In genomic region chr4:116074861-116075620, GRCm38 (mm10) we compare ENCODE assay signal across 8 mouse cellular contexts. TPM values are rescaled to one million over a fixed set of nuclear protein-coding genes. Genes with fewer than 3 reads are reported as not detected.
DNase-seq lines count a peak whose midpoint lies in the region; ATAC-seq and TF ChIP-seq lines count a peak whose summit lies in the region.

Gene Uqcrh (minus strand): TSS chr4:116075071.
Gene Lrrc41 (plus strand): TSS chr4:116075269.

- H3K27me3 ChIP-seq in hindbrain, embryonic 10.5 days (ENCODE audit: insufficient read depth, poor library complexity, severe bottlenecking), result no peaks in the 10 kb centered on the region
- H3K27me3 ChIP-seq in lung, postnatal 0 days (replicated peaks; ENCODE audit: insufficient read depth, low read length), result no peaks in the 10 kb centered on the region

- DNase-seq in MN1 (ENCODE audit: low spot score), result peak; percentile 91
- DNase-seq in cerebellum, adult 9-10 months, result peak; percentile 98
- DNase-seq in hindbrain, embryonic 10.5 days (ENCODE audit: low spot score), result peak; percentile 94
- peak; percentile 96 for DNase-seq in layer of hippocampus, adult 9-11 months
- peak; percentile 98 for DNase-seq in lung, postnatal 0 days (ENCODE audit: low spot score)
- peak; percentile 91 for DNase-seq in ovary, postnatal 14 days (ENCODE audit: low spot score)
- DNase-seq in thymus, postnatal 14 days, result peak; percentile 96

- TF ChIP-seq CTCF in lung, postnatal 0 days (IDR thresholded peaks at IDR 0.05), result peak; percentile 42

- ATAC-seq in frontal cortex, adult (ENCODE audit: low TSS enrichment), result peak; percentile 86
- ATAC-seq in lung, postnatal 0 days, result peak; percentile 94

- H3K4me2 ChIP-seq in lung, postnatal 0 days (replicated peaks; ENCODE audit: low read depth, low read length), result peak within 1 kb of the TSS; percentile 84

- H3K9me3 ChIP-seq in hindbrain, embryonic 10.5 days, result no peaks in the 10 kb centered on the region
- no peaks in the 10 kb centered on the region for H3K9me3 ChIP-seq in lung, postnatal 0 days (ENCODE audit: low read length)

- peak within 1 kb of the TSS; percentile 98 for H3K9ac ChIP-seq in lung, postnatal 0 days (replicated peaks; ENCODE audit: low read depth)

- WGBS in hindbrain, embryonic 10.5 days, result under 1% methylated on average over 55 of the region's 55 CpGs
- under 1% methylated on average over 53 of the region's 55 CpGs for WGBS in lung, postnatal 0 days

- H3K27ac ChIP-seq in hindbrain, embryonic 10.5 days, result peak within 1 kb of the TSS; percentile 99
- H3K27ac ChIP-seq in lung, postnatal 0 days (ENCODE audit: low read length), result peak within 1 kb of the TSS; percentile 98

- H3K36me3 ChIP-seq in hindbrain, embryonic 10.5 days, result peaks cover 17% of the 10 kb centered on the region
- no peaks in the 10 kb centered on the region for H3K36me3 ChIP-seq in lung, postnatal 0 days (ENCODE audit: insufficient read depth, low read length)

- H3K4me3 ChIP-seq in hindbrain, embryonic 10.5 days, result peak within 1 kb of the TSS; percentile 96
- H3K4me3 ChIP-seq in lung, postnatal 0 days (ENCODE audit: low read depth, low read length), result peak within 1 kb of the TSS; percentile 93

- TF ChIP-seq EP300 in lung, postnatal 0 days (IDR thresholded peaks at IDR 0.05), result peak; percentile 70

- H3K4me1 ChIP-seq in hindbrain, embryonic 10.5 days (replicated peaks), result peaks cover 35% of the 10 kb centered on the region
- H3K4me1 ChIP-seq in lung, postnatal 0 days (ENCODE audit: insufficient read depth, low read depth, low read length), result peaks cover 15% of the 10 kb centered on the region; the same call in 1 of the 2 replicates

RNA-seq across cellular contexts. Expression of gene Uqcrh, which starts in this region (rescaled TPM):
- 453 and 461 TPM in 2 replicates for polyA plus RNA-seq in hindbrain, embryonic 10.5 days (2016; fragmentation: Nextera tagmentation; extraction: Ambion mirVana)
- 423 and 444 TPM in 2 replicates for polyA plus RNA-seq in lung, postnatal 0 days (2015; fragmentation: Nextera tagmentation; extraction: Ambion mirVana)

RNA-seq across cellular contexts. Expression of gene Lrrc41, which starts in this region (rescaled TPM):
- polyA plus RNA-seq in hindbrain, embryonic 10.5 days (2016; fragmentation: Nextera tagmentation; extraction: Ambion mirVana), result 68.2 and 78.6 TPM in 2 replicates
- polyA plus RNA-seq in lung, postnatal 0 days (2015; fragmentation: Nextera tagmentation; extraction: Ambion mirVana), result 46.1 and 49.0 TPM in 2 replicates

Comparison
In these comparisons a context has a peak if more than half of its experiments do, and no peak if none do; other contexts are left out.
1. Peak in every context shown above with its lines: DNase-seq, ATAC-seq, H3K4me3 ChIP-seq and H3K27ac ChIP-seq.